Mouse (Mus musculus) embryonic fibroblast, embryonic 13.5 days (primary cell): ENCODE measurements around the gene Defb36. TPM values are rescaled to one million over a fixed set of nuclear protein-coding genes. Genes with fewer than 3 reads are reported as not detected.

Experiments used
- H3K27ac ChIP-seq: 2 replicates; pipeline ENCODE4 v1.5.1; 2012; ENCODE audit warnings: low read length, control low read depth, inconsistent platforms; ENCODE audit not compliant: insufficient read depth
- H3K4me1 ChIP-seq: 2 replicates; pipeline ENCODE4 v1.6.1; 2011; ENCODE audit warnings: low read length; ENCODE audit not compliant: control insufficient read depth, insufficient read depth
- H3K4me3 ChIP-seq: 2 replicates; pipeline ENCODE4 v1.5.1; 2011; ENCODE audit warnings: mild to moderate bottlenecking, control low read depth, low read length; ENCODE audit not compliant: insufficient read depth
- CTCF ChIP-seq: IDR thresholded peaks from 2 replicates; pipeline ENCODE4 v1.5.1; 2011; ENCODE audit warnings: mild to moderate bottlenecking, control low read depth, low read length, moderate library complexity, borderline replicate concordance; ENCODE audit not compliant: insufficient read depth
- POLR2A ChIP-seq: IDR thresholded peaks from 2 replicates; pipeline ENCODE4 v1.6.1; 2011; ENCODE audit warnings: low read depth, mild to moderate bottlenecking, control low read depth, low read length, moderate library complexity
- polyA plus RNA-seq: library from polyadenylated mRNA; stranded (reverse); fragments of >200 nt; gene quantifications from 2 replicates; pipeline ENCODE4 v1.2.4, GENCODE M21; 2011; ENCODE audit warnings: low read depth; ENCODE audit not compliant: missing spikeins, insufficient read length

The Defb36 gene
- polyA plus RNA-seq, 1 experiment: not detected

GRCm38 (mm10) chr2:152653874-152654715 is 50.0 kb downstream of the Defb36 start:
- H3K4me3 ChIP-seq: no peak overlapping the region
- peak overlapping the region; percentile 32; the same call in 1 of the 2 replicates for H3K27ac ChIP-seq
- H3K4me1 ChIP-seq: no peaks in the 10 kb centered on the region
- TF ChIP-seq CTCF (no peak), POLR2A (no peak)

GRCm38 (mm10) chr2:152657398-152657797 is 53.3 kb downstream of the Defb36 start:
- H3K4me3 ChIP-seq: no peak overlapping the region
- no peak overlapping the region for H3K27ac ChIP-seq
- no peaks in the 10 kb centered on the region for H3K4me1 ChIP-seq
- TF ChIP-seq POLR2A (no peak), CTCF (no peak)

- no peak for TF ChIP-seq CTCF
- TF ChIP-seq POLR2A: no peak
- Histone ChIP-seq H3K27ac (no peak overlapping the region), H3K4me3 (no peak overlapping the region), H3K4me1 (no peaks in the 10 kb centered on the region)
These were observed 57.0 kb downstream of the Defb36 start for GRCm38 (mm10) chr2:152661163-152661562.

Other genes starting within 250 kb of the Defb36 start
- not detected in 2 replicates for gene Nrsn2, start 227.7 kb upstream of the Defb36 start, polyA plus RNA-seq
- 15.0 and 20.3 TPM in 2 replicates for gene Sox12, start 206.3 kb upstream of the Defb36 start, polyA plus RNA-seq
- 9.7 and 17.6 TPM in 2 replicates for gene Zcchc3, start 189.3 kb upstream of the Defb36 start, polyA plus RNA-seq
- gene 6820408C15Rik, start 188.7 kb upstream of the Defb36 start, polyA plus RNA-seq: 0.30 TPM in 1 of 2 replicates, not detected in the other
- gene Defb23, start 139.7 kb upstream of the Defb36 start, polyA plus RNA-seq: not detected in 2 replicates
- gene Defb20, start 127.3 kb upstream of the Defb36 start, polyA plus RNA-seq: not detected in 2 replicates
- gene Defb22, start 114.2 kb upstream of the Defb36 start, polyA plus RNA-seq: not detected in 2 replicates
- gene Defb26, start 92.6 kb upstream of the Defb36 start, polyA plus RNA-seq: not detected in 2 replicates
- not detected in 2 replicates for gene Defb28, start 86.1 kb upstream of the Defb36 start, polyA plus RNA-seq
- gene Defb29, start 64.2 kb upstream of the Defb36 start, polyA plus RNA-seq: not detected in 2 replicates
- not detected in 2 replicates for gene Gm17416, start 35.0 kb upstream of the Defb36 start, polyA plus RNA-seq
- not detected in 2 replicates for gene Defb21, start 31.6 kb upstream of the Defb36 start, polyA plus RNA-seq
- gene Defb19, start 24.0 kb upstream of the Defb36 start, polyA plus RNA-seq: not detected in 2 replicates
- not detected in 2 replicates for gene Defb45, start 4.9 kb upstream of the Defb36 start, polyA plus RNA-seq
- gene Defb25, start 18.7 kb downstream of the Defb36 start, polyA plus RNA-seq: 1.9 and 2.0 TPM in 2 replicates
- 3.9 and 4.3 TPM in 2 replicates for gene Rem1, start 22.6 kb downstream of the Defb36 start, polyA plus RNA-seq
- 141 and 214 TPM in 2 replicates for gene H13, start 65.1 kb downstream of the Defb36 start, polyA plus RNA-seq
- 19.4 and 24.5 TPM in 2 replicates for gene Mcts2, start 82.7 kb downstream of the Defb36 start, polyA plus RNA-seq
- 49.1 and 67.7 TPM in 2 replicates for gene Id1, start 131.9 kb downstream of the Defb36 start, polyA plus RNA-seq
- 0.94 and 1.5 TPM in 2 replicates for gene Cox4i2, start 149.8 kb downstream of the Defb36 start, polyA plus RNA-seq
- 51.2 and 71.7 TPM in 2 replicates for gene Bcl2l1, start 227.4 kb downstream of the Defb36 start, polyA plus RNA-seq
- 62.3 and 82.9 TPM in 2 replicates for gene Tpx2, start 243.6 kb downstream of the Defb36 start, polyA plus RNA-seq